Mouse (Mus musculus) forebrain, embryonic 13.5 days (tissue): ENCODE results near the gene Trappc13. TPM values are rescaled to one million over a fixed set of nuclear protein-coding genes. Genes with fewer than 3 reads are reported as not detected.
A peak's percentile ranks its signal among the peaks of the same experiment; 100 is the strongest.

Experiments used
- ATAC-seq: fragments of 200-750 bp; cut with Nextera tagmentation; 2 replicates; pipeline ENCODE4 v1.8.0; 2017
- H3K27ac ChIP-seq: fragments of 300-500 bp; sonication (generic); 2 replicates; pipeline ENCODE4 v1.5.1; 2015; ENCODE audit warnings: inconsistent platforms, mild to moderate bottlenecking, moderate library complexity
- H3K27me3 ChIP-seq: fragments of 300-500 bp; sonication (generic); 2 replicates; pipeline ENCODE4 v1.6.1; 2015; ENCODE audit warnings: mild to moderate bottlenecking, inconsistent platforms
- H3K36me3 ChIP-seq: fragments of 300-500 bp; sonication (generic); 2 replicates; pipeline ENCODE4 v1.6.1; 2015; ENCODE audit warnings: mild to moderate bottlenecking, inconsistent platforms; ENCODE audit not compliant: poor library complexity, severe bottlenecking
- H3K4me1 ChIP-seq: fragments of 300-500 bp; sonication (generic); 2 replicates; pipeline ENCODE4 v1.6.1; 2015; ENCODE audit warnings: inconsistent platforms
- H3K4me2 ChIP-seq: fragments of 300-500 bp; sonication (generic); 2 replicates; pipeline ENCODE4 v1.6.1; 2015; ENCODE audit warnings: inconsistent platforms, mild to moderate bottlenecking, moderate library complexity
- H3K4me3 ChIP-seq: fragments of 300-500 bp; sonication (generic); 2 replicates; pipeline ENCODE4 v1.5.1; 2015; ENCODE audit warnings: mild to moderate bottlenecking, inconsistent platforms
- H3K9ac ChIP-seq: fragments of 300-500 bp; sonication (generic); 2 replicates; pipeline ENCODE4 v1.6.1; 2015; ENCODE audit warnings: mild to moderate bottlenecking, inconsistent platforms
- H3K9me3 ChIP-seq: fragments of 300-500 bp; sonication (generic); replicated peaks from 2 replicates; pipeline ENCODE4 v1.6.1; 2016; ENCODE audit warnings: inconsistent platforms
- WGBS: fragments of 180-500 bp; shearing (Covaris S2); methylation state at CpG from one replicate; pipeline ENCODE4 v1.1.7; 2015; 5-methylcytosine and 5-hydroxymethylcytosine counted together
- polyA plus RNA-seq: library from polyadenylated mRNA; unstranded; fragments of >200 nt; fragmentation: Nextera tagmentation; extraction: Ambion mirVana; gene quantifications from 2 replicates; pipeline ENCODE4 v1.2.1, GENCODE M21; 2015

Gene Trappc13
- polyA plus RNA-seq, 1 experiment from 2014 or later, result 82.8 TPM

- no peak overlapping the region for H3K9ac ChIP-seq
- no peak overlapping the region for H3K4me2 ChIP-seq
- no peaks in the 10 kb centered on the region for H3K4me1 ChIP-seq
- no peaks in the 10 kb centered on the region for H3K27me3 ChIP-seq
- ATAC-seq, result no peak
- no peaks in the 10 kb centered on the region for H3K9me3 ChIP-seq
- 97% methylated on average over 5 of the region's 5 CpGs for WGBS
- H3K4me3 ChIP-seq, result no peak overlapping the region
- peaks cover 53% of the 10 kb centered on the region for H3K36me3 ChIP-seq
- no peak overlapping the region for H3K27ac ChIP-seq
Measured at GRCm38 (mm10) chr13:104154180-104154579, 24.1 kb downstream of the Trappc13 start.

GRCm38 (mm10) chr13:104145646-104146045 lies 32.6 kb downstream of the Trappc13 start:
- Histone ChIP-seq H3K4me1 (no peaks in the 10 kb centered on the region), H3K4me2 (no peak overlapping the region), H3K36me3 (peaks cover 88% of the 10 kb centered on the region), H3K9me3 (no peaks in the 10 kb centered on the region), H3K27ac (no peak overlapping the region), H3K9ac (no peak overlapping the region), H3K4me3 (no peak overlapping the region), H3K27me3 (no peaks in the 10 kb centered on the region)
- ATAC-seq, result no peak
- WGBS, result 90% methylated on average over 3 of the region's 3 CpGs

DNA sequence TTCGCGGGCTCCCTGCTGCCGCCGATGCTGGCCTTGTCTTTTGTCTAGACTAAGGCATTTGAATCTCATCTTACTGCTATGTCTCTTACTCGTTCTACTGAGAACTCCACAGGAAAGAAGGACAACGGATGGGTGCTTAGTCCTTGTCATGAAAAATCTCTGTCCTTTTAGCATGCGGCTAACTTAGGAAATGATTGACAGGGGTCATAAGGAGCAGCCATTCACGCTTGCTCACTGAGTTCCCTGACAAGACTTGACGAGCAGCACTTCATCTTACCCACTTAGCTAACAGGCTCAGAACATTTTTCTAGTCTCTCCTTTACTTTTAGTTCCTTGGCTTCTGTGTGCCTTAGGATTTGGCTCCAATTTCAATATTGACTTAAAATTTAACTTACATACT lies 33.4 kb downstream of the Trappc13 start:
- WGBS, result 80% methylated on average over 9 of the region's 9 CpGs
- no peak overlapping the region for H3K9ac ChIP-seq
- no peak overlapping the region for H3K27ac ChIP-seq
- no peak overlapping the region for H3K4me2 ChIP-seq
- ATAC-seq, result no peak
- H3K27me3 ChIP-seq, result no peaks in the 10 kb centered on the region
- H3K9me3 ChIP-seq, result no peaks in the 10 kb centered on the region
- peaks cover 94% of the 10 kb centered on the region for H3K36me3 ChIP-seq
- no peak overlapping the region for H3K4me3 ChIP-seq
- H3K4me1 ChIP-seq, result no peaks in the 10 kb centered on the region

DNA sequence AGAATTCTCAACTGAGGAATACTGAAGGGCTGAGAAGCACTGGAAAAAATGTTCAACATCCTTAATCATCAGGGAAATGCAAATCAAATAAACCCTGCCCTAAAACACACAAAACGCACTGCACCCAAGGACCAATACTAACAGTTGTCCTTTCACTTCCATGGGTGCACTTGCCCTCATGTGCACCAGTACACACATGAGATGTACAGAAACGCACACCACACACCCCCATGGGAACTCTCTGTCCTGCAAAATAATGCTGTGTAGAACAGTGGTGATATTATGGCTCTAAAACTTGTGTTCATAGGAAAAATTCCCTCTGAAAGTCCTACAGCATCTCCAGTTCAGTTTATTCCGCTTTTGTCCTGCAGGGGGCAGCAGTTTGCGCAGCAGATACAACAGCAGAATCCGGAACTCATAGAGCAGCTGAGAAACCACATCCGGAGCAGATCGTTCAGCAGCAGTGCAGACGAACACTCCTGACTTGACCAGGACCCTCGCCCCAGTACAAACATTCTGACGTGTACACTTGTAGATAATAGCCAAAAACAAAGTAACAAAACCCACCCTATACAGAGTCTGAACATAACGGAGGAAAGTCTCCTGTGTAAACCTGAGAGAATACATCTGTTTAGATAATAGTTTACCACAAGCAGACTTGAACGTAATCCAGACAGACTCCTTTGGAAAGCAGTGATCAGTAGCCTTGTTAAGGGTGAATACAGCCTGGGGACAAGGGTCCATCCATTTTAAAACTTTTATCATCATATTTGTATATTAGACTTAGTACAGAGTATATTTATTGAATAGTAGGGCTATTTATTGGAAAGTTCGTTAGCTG lies 38.7 kb downstream of the Trappc13 start:
- H3K4me3 ChIP-seq, result no peak overlapping the region
- H3K9ac ChIP-seq, result no peak overlapping the region
- no peak overlapping the region for H3K27ac ChIP-seq
- H3K4me2 ChIP-seq, result no peak overlapping the region
- WGBS, result 40% methylated on average over 13 of the region's 13 CpGs
- H3K27me3 ChIP-seq, result no peaks in the 10 kb centered on the region
- ATAC-seq, result peak; percentile 72
- peaks cover 7% of the 10 kb centered on the region for H3K4me1 ChIP-seq
- peaks cover 79% of the 10 kb centered on the region for H3K36me3 ChIP-seq
- no peaks in the 10 kb centered on the region for H3K9me3 ChIP-seq

DNA sequence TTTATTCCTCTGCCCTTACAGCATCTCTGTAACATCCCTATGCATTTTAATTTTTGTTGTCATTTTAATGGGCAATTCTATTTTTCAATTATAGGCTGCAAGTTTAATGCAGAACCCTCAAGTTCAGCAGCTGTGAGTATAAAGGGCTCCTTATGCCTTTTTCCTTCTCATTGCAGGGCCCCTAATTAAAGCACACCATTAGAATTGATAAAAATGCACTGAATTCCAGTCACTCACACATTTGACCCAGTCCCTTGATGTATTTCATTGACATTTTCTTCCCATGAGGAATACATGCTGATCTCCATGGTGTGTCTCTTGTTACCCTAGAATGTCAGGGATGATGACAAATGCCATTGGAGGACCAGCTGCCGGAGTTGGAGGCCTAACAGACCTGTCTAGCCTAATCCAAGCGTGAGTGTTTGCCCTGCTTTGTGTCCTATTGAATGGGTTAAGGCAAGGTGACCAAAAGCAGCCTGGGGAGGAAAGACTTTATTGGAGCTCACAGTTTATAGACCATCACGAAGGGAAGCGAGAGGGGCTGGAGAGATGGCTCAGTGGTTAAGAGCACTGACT lies 43.7 kb downstream of the Trappc13 start:
- H3K4me2 ChIP-seq, result no peak overlapping the region
- H3K9me3 ChIP-seq, result no peaks in the 10 kb centered on the region
- 0 out of 2 replicates have a peak overlapping the region, but pooled peaks have one; percentile 10 for H3K27ac ChIP-seq
- H3K27me3 ChIP-seq, result no peaks in the 10 kb centered on the region
- H3K4me3 ChIP-seq, result no peak overlapping the region
- peak; percentile 60; the same call in 1 of the 2 replicates for ATAC-seq
- 41% methylated on average over 4 of the region's 4 CpGs for WGBS
- H3K4me1 ChIP-seq, result peaks cover 13% of the 10 kb centered on the region
- peaks cover 64% of the 10 kb centered on the region for H3K36me3 ChIP-seq
- H3K9ac ChIP-seq, result no peak overlapping the region

GRCm38 (mm10) chr13:104132561-104132960 lies 45.7 kb downstream of the Trappc13 start:
- Histone ChIP-seq H3K9me3 (no peaks in the 10 kb centered on the region), H3K36me3 (peaks cover 64% of the 10 kb centered on the region), H3K4me2 (no peak overlapping the region), H3K4me1 (peaks cover 13% of the 10 kb centered on the region), H3K4me3 (no peak overlapping the region), H3K27ac (no peak overlapping the region), H3K27me3 (no peaks in the 10 kb centered on the region), H3K9ac (no peak overlapping the region)
- 95% methylated on average over 2 of the region's 2 CpGs for WGBS
- no peak for ATAC-seq

GRCm38 (mm10) chr13:104123662-104124381 lies 54.4 kb downstream of the Trappc13 start:
- H3K27me3 ChIP-seq, result no peaks in the 10 kb centered on the region
- H3K36me3 ChIP-seq, result peaks cover 46% of the 10 kb centered on the region
- 93% methylated on average over 20 of the region's 20 CpGs for WGBS
- H3K9ac ChIP-seq, result no peak overlapping the region
- no peak for ATAC-seq
- 0 out of 2 replicates have a peak, but pooled peaks cover 4% of the 10 kb centered on the region for H3K4me1 ChIP-seq
- H3K4me2 ChIP-seq, result no peak overlapping the region
- no peak overlapping the region for H3K4me3 ChIP-seq
- H3K27ac ChIP-seq, result no peak overlapping the region
- H3K9me3 ChIP-seq, result no peaks in the 10 kb centered on the region

DNA sequence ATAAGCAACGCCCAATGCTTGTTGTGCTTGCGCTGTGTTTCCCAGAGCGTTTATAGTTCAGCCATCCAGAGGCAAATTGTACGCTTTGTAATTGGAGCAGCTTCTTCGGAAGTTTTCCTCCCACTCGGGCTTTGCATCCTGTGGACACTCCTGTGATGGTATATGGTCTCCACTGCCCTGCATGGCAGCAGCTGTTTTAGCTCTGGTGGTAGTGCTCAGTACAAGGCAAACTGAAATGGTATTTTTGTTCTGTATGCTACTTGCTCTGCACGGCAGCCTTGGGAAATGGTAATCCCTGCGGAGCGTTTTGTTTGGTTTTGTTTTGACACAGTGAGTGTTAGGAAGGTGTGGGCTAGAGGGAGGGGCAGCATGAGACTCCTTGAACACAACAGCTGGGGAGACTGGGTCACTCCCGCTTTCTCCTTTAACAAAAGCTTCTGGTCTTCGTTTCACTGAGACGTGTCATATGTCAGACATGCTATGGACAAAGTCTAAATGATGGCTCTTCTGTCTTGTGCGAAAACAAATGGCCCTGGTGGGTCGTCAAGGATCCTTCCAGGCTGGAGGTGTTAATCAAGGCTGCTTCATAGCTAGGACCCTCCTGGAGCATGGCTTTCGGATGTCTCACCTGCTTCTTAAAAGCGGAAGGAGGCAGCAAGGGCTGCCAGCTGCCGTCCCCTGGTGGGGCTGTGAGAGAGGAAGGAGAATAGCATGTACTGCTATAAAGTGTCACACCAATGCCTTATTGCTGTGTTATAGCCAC lies 56.0 kb downstream of the Trappc13 start:
- no peak for ATAC-seq
- no peaks in the 10 kb centered on the region for H3K9me3 ChIP-seq
- H3K4me2 ChIP-seq, result no peak overlapping the region
- WGBS, result 59% methylated on average over 17 of the region's 17 CpGs
- 0 out of 2 replicates have a peak, but pooled peaks cover 4% of the 10 kb centered on the region for H3K4me1 ChIP-seq
- H3K4me3 ChIP-seq, result no peak overlapping the region
- H3K9ac ChIP-seq, result no peak overlapping the region
- H3K27ac ChIP-seq, result no peak overlapping the region
- peaks cover 50% of the 10 kb centered on the region for H3K36me3 ChIP-seq
- H3K27me3 ChIP-seq, result no peaks in the 10 kb centered on the region

- Histone ChIP-seq H3K4me3 (no peak overlapping the region), H3K9me3 (no peaks in the 10 kb centered on the region), H3K36me3 (peaks cover 46% of the 10 kb centered on the region), H3K27ac (no peak overlapping the region), H3K9ac (no peak overlapping the region), H3K4me2 (no peak overlapping the region), H3K4me1 (peaks cover 25% of the 10 kb centered on the region), H3K27me3 (no peaks in the 10 kb centered on the region)
- ATAC-seq, result no peak
- WGBS, result 98% methylated on average over 2 of the region's 2 CpGs
Measured at GRCm38 (mm10) chr13:104114827-104115226, 63.4 kb downstream of the Trappc13 start.

DNA sequence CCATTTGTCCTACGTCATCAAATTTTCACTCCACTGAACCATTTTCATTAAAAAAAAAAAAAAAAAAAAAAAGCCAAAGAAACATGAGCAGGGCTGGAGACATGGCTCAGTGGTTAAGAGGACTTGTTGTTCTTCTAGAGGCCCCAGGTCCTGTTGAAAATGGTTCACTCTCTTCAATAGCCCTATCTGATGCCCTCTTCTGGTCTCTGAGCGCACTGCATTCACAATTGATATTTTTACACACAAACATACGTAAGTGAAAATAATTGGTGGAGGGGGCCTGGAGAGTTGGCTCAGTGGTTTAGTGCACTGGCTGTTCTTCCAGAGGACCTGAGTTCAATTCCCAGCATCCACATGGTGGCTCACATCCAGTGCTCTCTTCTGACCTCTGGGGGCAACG lies 64.5 kb downstream of the Trappc13 start:
- H3K4me2 ChIP-seq, result no peak overlapping the region
- no peaks in the 10 kb centered on the region for H3K9me3 ChIP-seq
- H3K36me3 ChIP-seq, result peaks cover 37% of the 10 kb centered on the region
- H3K27ac ChIP-seq, result no peak overlapping the region
- no peak overlapping the region for H3K9ac ChIP-seq
- H3K4me1 ChIP-seq, result peaks cover 25% of the 10 kb centered on the region
- no peak for ATAC-seq
- WGBS, result 96% methylated on average over 4 of the region's 4 CpGs
- H3K4me3 ChIP-seq, result no peak overlapping the region
- no peaks in the 10 kb centered on the region for H3K27me3 ChIP-seq

GRCm38 (mm10) chr13:104112266-104112900 lies 65.9 kb downstream of the Trappc13 start:
- no peak for ATAC-seq
- Histone ChIP-seq H3K27ac (no peak overlapping the region), H3K36me3 (peaks cover 30% of the 10 kb centered on the region), H3K9ac (0 out of 2 replicates have a peak overlapping the region, but pooled peaks have one; percentile 16), H3K4me3 (no peak overlapping the region), H3K27me3 (no peaks in the 10 kb centered on the region), H3K4me1 (peaks cover 29% of the 10 kb centered on the region), H3K9me3 (no peaks in the 10 kb centered on the region), H3K4me2 (peak overlapping the region; percentile 40)
- 37% methylated on average over 12 of the region's 12 CpGs for WGBS
